Mouse (Mus musculus) spleen, adult 18-20 months (tissue): ENCODE measurements around the gene Pnpla2.
"Not testable (repeated sequence)": the region's sequence is repeated elsewhere in the genome, so short reads cannot be mapped to it uniquely, and the experiment has no call there.

Experiments used
- DNase-seq, 2 experiments: peaks; one replicate each; pipeline ENCODE4 v3.0.0; 2022; ENCODE audit warnings: mixed read lengths in 2 of 2

Pnpla2 gene

DNA sequence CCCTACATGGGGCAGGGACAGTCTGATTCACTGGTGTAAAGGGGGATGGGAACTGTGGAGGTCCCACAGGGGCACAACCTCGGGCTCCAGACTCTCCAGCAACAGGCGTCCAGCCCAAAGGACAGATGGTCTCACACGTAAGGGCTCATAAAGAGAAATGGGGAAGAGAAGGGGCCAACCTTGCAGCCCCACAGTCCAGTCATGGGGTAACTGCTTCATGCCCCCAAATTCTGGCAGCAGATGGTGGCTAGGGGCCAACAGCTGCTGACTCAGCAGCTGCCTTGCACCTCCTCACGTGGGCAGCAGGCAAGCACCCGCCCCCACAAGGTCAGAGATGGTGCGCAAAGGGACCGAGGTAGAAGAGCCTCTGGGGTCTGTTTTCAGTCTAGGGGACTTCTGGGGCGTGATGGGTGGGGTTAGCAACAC lies 22.8 kb upstream of the Pnpla2 start:
- no peak for DNase-seq

DNA sequence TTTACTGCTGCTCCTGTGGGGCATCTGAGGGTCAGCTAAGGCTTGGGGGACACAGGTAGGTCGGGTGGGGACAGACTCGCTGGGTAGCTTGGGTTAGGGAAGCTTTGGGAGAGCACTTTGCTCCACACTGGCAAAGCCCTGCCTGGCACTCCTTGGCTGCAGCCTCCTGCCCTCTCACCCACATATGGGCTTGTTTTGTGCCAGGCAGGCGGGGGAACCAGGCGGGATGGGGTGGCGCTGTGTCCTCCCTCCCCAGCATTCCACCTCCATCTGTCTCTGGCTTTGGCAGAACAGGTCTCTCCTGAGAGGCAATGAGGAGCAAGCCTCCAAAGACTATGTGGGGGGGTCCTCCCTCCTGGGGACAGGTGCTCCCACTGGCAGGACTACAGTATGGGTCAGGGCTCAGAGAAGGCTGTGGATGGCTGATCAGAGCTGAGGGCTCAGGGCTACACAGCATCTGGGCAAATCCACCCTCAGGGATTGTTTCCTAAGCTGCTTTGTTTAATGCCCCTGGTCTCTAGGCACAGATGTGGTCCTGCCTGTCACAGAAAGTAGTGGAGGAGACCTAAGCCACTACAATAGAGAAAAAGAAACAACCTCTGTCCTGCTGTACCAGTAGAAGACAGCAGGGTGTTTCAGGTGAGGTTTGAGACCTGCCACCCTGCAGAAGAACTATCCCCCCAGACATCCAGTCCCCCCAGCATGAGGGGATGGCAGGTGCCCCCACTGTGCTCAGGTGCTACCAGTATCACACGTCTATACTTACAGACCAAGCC lies 22.1 kb upstream of the Pnpla2 start:
- no peak for DNase-seq

DNA sequence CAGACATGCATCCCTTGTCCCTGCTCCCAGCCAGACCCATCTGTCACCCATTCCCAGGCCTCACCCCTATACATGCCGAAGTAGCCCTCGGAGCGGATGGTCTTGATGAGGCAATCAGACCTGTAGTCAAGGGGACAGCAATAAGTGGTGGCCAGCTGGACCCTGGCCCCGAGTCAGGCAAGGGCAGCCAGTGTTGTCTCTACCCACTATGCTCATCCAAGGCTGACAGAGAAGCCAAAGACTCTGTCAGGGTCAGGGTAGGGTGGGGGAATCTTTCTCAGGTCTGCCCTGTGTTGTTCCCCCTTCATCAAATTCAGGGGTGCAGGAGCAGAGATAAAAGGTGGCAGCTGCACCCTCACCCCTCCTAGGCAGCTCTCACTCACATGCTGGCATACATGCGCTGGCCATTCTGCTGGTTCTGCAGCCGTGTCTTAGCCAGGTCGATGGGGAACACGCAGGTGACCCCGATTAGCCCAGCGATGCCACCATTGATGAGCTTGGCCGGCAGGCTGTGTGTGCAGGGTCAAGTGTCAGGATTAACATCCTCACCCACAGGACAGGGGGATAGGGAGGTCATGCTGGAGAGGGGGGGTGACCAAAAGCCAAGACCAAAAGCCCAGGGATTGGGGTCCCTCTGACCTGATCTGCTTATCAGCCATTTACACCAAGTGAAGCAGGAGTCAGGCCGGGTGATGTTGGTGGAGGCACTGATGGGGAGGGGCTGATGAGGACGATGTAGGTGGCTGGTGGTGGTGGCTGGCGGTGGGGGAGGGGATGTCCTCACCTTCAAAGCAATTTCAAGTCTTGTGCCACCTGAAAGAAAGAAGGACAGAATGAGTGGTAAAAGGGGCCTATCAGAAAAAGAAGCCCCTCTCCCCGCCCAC lies 21.2 kb upstream of the Pnpla2 start:
- DNase-seq = no peak

- no peak for DNase-seq
Measured at GRCm38 (mm10) chr7:141434464-141434863, 20.5 kb upstream of the Pnpla2 start.

DNA sequence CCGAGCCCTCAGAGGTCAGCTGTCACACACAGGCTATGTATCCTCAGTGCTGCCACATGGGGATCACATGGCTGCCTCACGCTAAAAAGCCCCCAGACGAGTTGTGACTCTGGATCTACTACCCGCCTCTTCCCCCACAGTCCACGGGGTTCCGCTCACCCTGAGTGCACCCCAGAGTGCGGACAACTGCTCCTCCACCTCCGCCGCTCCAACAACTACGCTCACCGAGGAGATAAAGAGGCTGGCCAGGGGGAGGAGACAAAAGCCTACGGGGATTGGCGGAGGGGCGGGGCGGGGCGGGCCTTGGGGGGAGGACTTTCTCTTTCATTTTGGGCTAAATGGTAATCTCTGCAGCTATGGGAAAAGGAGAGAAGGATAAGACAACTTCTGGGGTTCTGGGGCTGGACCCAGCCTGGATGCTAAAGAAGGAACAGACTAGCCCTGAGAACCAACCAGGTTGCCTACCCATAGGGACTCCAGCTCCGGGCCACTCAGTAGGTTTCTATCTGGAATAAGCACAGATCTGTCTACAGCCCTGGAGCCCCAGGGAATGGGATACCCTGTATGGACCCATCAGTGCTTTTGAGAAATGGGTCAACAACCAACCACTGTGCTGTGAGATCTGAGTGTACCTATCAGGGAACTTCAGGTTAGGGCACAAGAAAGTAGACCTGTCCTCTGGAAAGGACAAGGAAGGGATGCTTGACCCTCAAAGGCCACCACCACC lies 19.7 kb upstream of the Pnpla2 start:
- DNase-seq = peak; percentile 40 to 56

GRCm38 (mm10) chr7:141435856-141436522 lies 19.0 kb upstream of the Pnpla2 start:
- DNase-seq = no peak

DNA sequence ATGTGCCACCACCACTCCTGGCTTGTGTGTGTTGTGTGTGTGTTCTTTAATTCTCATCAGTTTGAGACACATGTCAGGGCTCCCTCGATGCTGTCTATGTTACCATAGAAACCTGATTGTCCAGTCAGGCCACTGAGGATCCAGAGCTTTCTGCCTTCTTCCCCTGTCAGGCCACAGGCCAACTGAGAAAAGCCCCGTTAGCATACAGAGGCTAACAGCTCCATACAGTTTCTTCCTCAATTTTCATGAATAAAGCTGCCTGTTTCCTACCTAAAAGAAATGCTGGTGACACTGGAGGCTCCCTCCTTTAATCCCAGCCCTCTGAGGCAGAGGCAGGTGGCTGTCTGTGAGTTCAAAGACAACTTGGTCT lies 18.5 kb upstream of the Pnpla2 start:
- no peak for DNase-seq

- DNase-seq = peak; percentile 73 to 83
Measured at GRCm38 (mm10) chr7:141437178-141438120, 17.5 kb upstream of the Pnpla2 start, which contains the start of gene Slc25a22. TSS of gene Slc25a22 (minus strand) at chr7:141437892.

DNA sequence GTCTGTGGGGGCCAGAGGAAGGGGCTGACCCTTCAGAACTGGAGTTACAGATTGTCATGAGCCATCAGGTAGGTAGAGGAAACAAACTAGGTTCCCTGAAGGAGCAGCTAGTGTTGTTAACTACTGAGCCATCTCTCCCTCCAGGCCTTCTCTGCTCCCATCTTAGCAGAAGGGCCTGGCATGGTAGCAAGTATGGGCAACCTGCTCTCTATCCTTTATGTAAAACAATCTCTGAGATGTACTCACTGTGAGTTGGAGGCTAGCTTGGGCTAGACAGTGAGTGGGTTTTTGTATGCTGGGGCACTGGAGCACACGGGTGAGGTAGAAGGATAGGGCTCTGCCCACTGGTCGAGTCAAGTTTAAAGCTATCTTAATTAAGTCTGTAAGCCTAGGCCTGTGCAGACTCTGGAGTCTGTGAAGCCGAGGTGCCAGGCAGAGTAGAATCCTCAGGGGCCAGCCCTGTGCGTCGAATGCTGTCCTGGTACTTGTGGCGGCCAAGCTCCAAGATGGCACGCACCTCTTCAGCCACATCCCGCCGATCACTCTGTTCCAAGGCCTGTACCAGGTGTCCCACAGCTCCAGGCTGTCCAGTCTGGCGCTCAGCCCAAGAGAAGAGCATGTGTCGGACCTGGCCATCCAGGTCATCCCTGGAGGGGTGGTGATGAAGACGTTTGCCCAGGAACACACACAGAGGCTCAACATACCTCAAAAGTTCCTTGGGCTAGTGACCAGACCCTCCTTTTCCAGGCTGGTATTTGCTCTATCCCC lies 16.6 kb upstream of the Pnpla2 start:
- DNase-seq = no peak

GRCm38 (mm10) chr7:141439140-141439679 lies 15.8 kb upstream of the Pnpla2 start:
- DNase-seq = no peak

GRCm38 (mm10) chr7:141439811-141440210 lies 15.2 kb upstream of the Pnpla2 start:
- no peak for DNase-seq

DNA sequence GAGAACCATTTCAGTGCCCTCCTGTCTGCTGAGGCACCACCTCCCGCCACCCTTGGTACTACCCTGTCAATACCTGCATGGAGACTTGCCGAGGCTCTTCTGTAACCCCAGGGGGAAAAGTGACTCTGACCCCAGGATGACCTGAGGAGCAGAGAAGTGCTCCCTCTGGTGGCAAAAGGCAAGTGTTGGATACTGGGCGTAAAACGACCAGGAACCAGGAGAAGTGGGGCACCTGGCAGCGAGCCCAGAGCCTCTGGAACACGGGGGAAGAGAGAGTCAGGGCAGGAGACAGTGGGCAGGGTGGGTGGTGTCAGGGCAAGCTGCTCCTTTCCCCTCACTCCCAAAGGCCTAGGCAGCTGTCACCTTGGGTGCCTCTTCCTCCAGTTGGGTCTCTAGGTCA lies 14.4 kb upstream of the Pnpla2 start:
- peak; percentile 15 to 41 for DNase-seq

- DNase-seq = no peak
Measured at GRCm38 (mm10) chr7:141441460-141441859, 13.5 kb upstream of the Pnpla2 start.

GRCm38 (mm10) chr7:141442199-141442598 lies 12.8 kb upstream of the Pnpla2 start:
- DNase-seq = no peak

DNA sequence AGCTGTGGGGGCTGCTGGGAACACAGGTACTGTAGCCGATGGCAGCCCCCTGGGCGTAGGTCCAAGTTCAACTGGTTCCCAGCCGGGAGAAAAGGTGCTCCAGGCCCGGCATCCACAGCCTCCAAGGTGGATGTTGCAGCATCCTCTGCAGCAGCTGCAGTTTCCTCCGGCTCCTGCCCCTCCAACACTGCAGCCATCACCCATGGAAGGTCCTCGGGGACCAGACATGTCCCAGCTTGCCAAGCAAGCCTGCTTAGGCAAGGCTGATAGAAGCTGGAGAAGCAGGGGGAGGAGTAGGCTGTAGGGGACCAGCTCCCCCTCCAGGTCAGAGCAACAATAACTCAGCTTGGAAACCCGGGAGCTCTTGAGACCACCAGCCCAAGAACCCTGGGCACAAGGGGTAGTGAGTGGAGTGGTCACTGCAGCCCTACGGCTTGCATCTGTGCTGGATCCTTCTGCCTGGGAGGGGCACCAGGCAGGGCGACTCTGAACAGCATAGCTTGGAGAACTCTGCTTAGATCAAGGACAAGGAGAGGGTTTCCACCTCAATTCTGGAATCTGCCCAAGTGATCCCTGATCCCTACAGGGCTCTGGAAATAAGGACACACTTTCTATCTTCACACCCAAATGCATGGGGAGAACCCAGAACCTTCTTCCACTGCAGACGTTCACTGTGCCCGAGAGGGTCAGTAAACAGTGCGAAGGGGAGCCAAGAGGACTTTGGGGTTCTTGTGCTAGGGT lies 11.7 kb upstream of the Pnpla2 start:
- no peak for DNase-seq

- DNase-seq = peak; percentile 26 to 44
Measured at GRCm38 (mm10) chr7:141443828-141444237, 11.2 kb upstream of the Pnpla2 start, which contains the start of gene Pidd1. TSS of gene Pidd1 (minus strand) at chr7:141444025.

GRCm38 (mm10) chr7:141446374-141446773 lies 8.6 kb upstream of the Pnpla2 start:
- not testable (repeated sequence) for DNase-seq

DNA sequence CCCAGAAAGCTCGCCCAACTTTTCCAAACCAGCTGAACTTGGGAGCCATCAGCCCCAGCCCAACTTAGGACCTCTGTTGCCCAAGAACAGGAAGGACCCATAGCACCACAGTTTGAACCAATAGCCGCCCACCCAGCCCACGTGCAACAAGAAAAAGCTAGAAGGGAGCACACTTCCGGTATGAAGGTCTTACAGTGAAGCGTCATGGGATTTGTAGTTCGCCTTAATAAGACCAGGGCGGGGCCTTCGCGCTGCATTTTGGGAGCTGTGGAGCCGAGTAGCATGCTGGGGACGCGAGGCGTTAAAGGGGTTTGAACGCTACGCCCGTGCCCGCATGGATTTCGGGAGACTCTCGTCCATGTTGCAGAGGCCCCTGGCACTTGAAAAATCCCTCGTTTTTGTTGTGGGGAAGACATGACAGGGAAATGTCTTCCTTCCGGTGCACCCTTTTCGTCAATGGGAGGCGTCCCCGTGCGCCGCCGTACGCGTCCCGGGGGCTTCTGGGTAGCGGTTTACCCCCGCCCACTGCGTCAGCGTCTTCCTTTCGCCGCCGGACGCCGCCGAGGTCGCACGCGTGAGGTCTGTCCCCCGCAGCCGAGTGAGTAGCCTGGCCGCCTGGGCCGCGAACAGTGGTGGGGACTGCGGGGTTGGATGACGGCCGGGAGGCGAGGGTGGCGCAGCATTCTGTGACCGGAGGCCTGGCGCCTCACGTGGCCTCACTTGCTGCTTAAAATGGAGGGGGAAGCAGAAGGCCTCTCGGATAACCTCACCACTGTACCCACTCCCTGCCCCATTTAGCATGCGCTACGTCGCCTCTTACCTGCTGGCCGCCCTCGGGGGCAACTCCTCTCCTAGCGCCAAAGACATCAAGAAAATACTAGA lies 7.6 kb upstream of the Pnpla2 start, which contains the start of gene Rplp2:
Gene Rplp2, plus strand, starts transcription at position 261 of the 882 bp plus-strand sequence.
- peak; percentile 89 to 94 for DNase-seq
